Mouse (Mus musculus): ENCODE measurements around the gene Cdk5rap2. TPM values are rescaled to one million over a fixed set of nuclear protein-coding genes. Genes with fewer than 3 reads are reported as not detected.

The Cdk5rap2 gene
- total and polyA plus RNA-seq, 3 experiments: 10.5 to 15.4 TPM; not detected in 1

DNA sequence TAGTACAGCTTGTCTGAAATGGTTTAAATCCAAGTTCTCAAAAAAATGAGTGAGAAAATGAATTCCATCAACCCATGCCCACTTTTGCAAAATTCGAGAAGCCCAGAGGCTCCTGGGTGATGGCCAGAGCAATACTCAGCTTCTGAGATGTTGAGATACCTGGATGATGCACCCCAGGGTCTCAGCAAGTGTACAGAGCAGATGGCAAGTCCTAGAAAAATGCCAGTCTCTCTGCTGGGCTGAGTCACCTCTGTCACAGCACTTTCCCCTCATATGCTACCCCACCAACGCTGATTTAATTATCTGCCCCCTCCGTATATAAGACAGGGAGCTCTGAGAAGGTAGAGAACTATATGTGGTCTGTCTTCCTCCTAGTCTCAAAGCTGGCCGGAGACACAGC, 137.3 kb downstream of the Cdk5rap2 start:
- no peak overlapping the region for H3K9ac ChIP-seq (ENCODE audit: control insufficient read depth, low read depth, low read length, poor library complexity, severe bottlenecking)
- TF ChIP-seq ZC3H11A (IDR thresholded peaks at IDR 0.05; ENCODE audit: low read depth, low read length): no peak
- TF ChIP-seq RAD21 (IDR thresholded peaks at IDR 0.05; ENCODE audit: low read depth, low read length): no peak
- no peak for TF ChIP-seq GABPA (IDR thresholded peaks at IDR 0.05; ENCODE audit: low read depth, low read length)
- no peak for TF ChIP-seq POLR2AphosphoS2 (IDR thresholded peaks at IDR 0.05; ENCODE audit: low read length)
- TF ChIP-seq POLR2A (IDR thresholded peaks at IDR 0.05; ENCODE audit: control insufficient read depth in 1 of 2, insufficient read depth in 1 of 2, low read depth in 1 of 2, low read length in 2 of 2, poor library complexity in 1 of 2): no peak
- no peak for TF ChIP-seq TCF12 (IDR thresholded peaks at IDR 0.05; ENCODE audit: low read depth, low read length)
- TF ChIP-seq NRF1 (IDR thresholded peaks at IDR 0.05; ENCODE audit: insufficient read depth, low read depth, low read length, poor library complexity, severe bottlenecking): no peak
- no peak for TF ChIP-seq ZNF384 (IDR thresholded peaks at IDR 0.05; ENCODE audit: low read depth, low read length)
- TF ChIP-seq ELF1 (IDR thresholded peaks at IDR 0.05; ENCODE audit: low read depth, low read length): no peak
- no peak for TF ChIP-seq TBP (IDR thresholded peaks at IDR 0.05; ENCODE audit: low read depth, low read length)
- TF ChIP-seq MAX (IDR thresholded peaks at IDR 0.05; ENCODE audit: low read length): no peak
- no peak for TF ChIP-seq ZMIZ1 (IDR thresholded peaks at IDR 0.05; ENCODE audit: low read depth, low read length)
- TF ChIP-seq BHLHE40 (IDR thresholded peaks at IDR 0.05; ENCODE audit: borderline replicate concordance, low read depth, low read length): no peak
- no peak for TF ChIP-seq CTCF (IDR thresholded peaks at IDR 0.05 in 2 of 3, conservative IDR thresholded peaks at IDR 0.05 in 1 of 3; ENCODE audit: control insufficient read depth in 1 of 3, insufficient read depth in 1 of 3, low read depth in 2 of 3, low read length in 3 of 3, poor library complexity in 1 of 3, severe bottlenecking in 1 of 3)
- no peak for TF ChIP-seq MYC (IDR thresholded peaks at IDR 0.05; ENCODE audit: low read depth, low read length)
- TF ChIP-seq ETS1 (IDR thresholded peaks at IDR 0.05; ENCODE audit: low read depth, low read length): no peak
- TF ChIP-seq POLR2AphosphoS5 (IDR thresholded peaks at IDR 0.05; ENCODE audit: borderline replicate concordance, low read depth, low read length): no peak
- TF ChIP-seq E2F4 (IDR thresholded peaks at IDR 0.05; ENCODE audit: borderline replicate concordance, low read depth, low read length): no peak
- H3K36me3 ChIP-seq (ENCODE audit: control insufficient read depth in 1 of 2, insufficient read depth in 2 of 2, low read length in 2 of 2): no peaks in the 10 kb centered on the region; a peak in 1 of 4 replicates
- no peaks in the 10 kb centered on the region for H3K79me2 ChIP-seq (ENCODE audit: control insufficient read depth, insufficient read depth, low read length, poor library complexity)
- no peaks in the 10 kb centered on the region for H3K4me1 ChIP-seq (ENCODE audit: control insufficient read depth in 1 of 2, insufficient read depth in 2 of 2, low read length in 2 of 2)
- H3K9me3 ChIP-seq (replicated peaks; ENCODE audit: insufficient read depth, low read length): no peaks in the 10 kb centered on the region
- H3K4me3 ChIP-seq (ENCODE audit: control insufficient read depth in 1 of 2, insufficient read depth in 1 of 2, low read depth in 2 of 2, low read length in 2 of 2): no peak overlapping the region
- H3K27ac ChIP-seq (ENCODE audit: control insufficient read depth, low read depth, low read length): no peak overlapping the region
- DNase-seq (ENCODE audit: low read depth, low spot score): no peak
- H3K27me3 ChIP-seq (ENCODE audit: control insufficient read depth in 1 of 2, insufficient read depth in 2 of 2, low read length in 2 of 2): no peaks in the 10 kb centered on the region

GRCm38 (mm10) chr4:70272527-70272926, 137.7 kb downstream of the Cdk5rap2 start:
- no peaks in the 10 kb centered on the region; a peak in 1 of 4 replicates for H3K36me3 ChIP-seq (ENCODE audit: control insufficient read depth in 1 of 2, insufficient read depth in 2 of 2, low read length in 2 of 2)
- no peak overlapping the region for H3K9ac ChIP-seq (ENCODE audit: control insufficient read depth, low read depth, low read length, poor library complexity, severe bottlenecking)
- no peak for TF ChIP-seq ZNF384 (IDR thresholded peaks at IDR 0.05; ENCODE audit: low read depth, low read length)
- no peak for TF ChIP-seq MEF2A (IDR thresholded peaks at IDR 0.05; ENCODE audit: extremely low read depth, insufficient replicate concordance, low read depth, low read length, poor library complexity, severe bottlenecking)
- no peak for TF ChIP-seq ZKSCAN1 (IDR thresholded peaks at IDR 0.05; ENCODE audit: low read depth, low read length)
- no peak for TF ChIP-seq POLR2AphosphoS5 (IDR thresholded peaks at IDR 0.05; ENCODE audit: borderline replicate concordance, low read depth, low read length)
- no peak for TF ChIP-seq ELF1 (IDR thresholded peaks at IDR 0.05; ENCODE audit: low read depth, low read length)
- TF ChIP-seq ZMIZ1 (IDR thresholded peaks at IDR 0.05; ENCODE audit: low read depth, low read length): no peak
- TF ChIP-seq HCFC1 (IDR thresholded peaks at IDR 0.05; ENCODE audit: low read depth, low read length): no peak
- TF ChIP-seq CTCF (IDR thresholded peaks at IDR 0.05 in 2 of 3, conservative IDR thresholded peaks at IDR 0.05 in 1 of 3; ENCODE audit: control insufficient read depth in 1 of 3, insufficient read depth in 1 of 3, low read depth in 2 of 3, low read length in 3 of 3, poor library complexity in 1 of 3, severe bottlenecking in 1 of 3): no peak
- H3K9me3 ChIP-seq (replicated peaks; ENCODE audit: insufficient read depth, low read length): no peaks in the 10 kb centered on the region
- no peak overlapping the region for H3K27ac ChIP-seq (ENCODE audit: control insufficient read depth, low read depth, low read length)
- no peaks in the 10 kb centered on the region for H3K27me3 ChIP-seq (ENCODE audit: control insufficient read depth in 1 of 2, insufficient read depth in 2 of 2, low read length in 2 of 2)
- H3K4me1 ChIP-seq (ENCODE audit: control insufficient read depth in 1 of 2, insufficient read depth in 2 of 2, low read length in 2 of 2): no peaks in the 10 kb centered on the region
- H3K79me2 ChIP-seq (ENCODE audit: control insufficient read depth, insufficient read depth, low read length, poor library complexity): no peaks in the 10 kb centered on the region
- no peak overlapping the region for H3K4me3 ChIP-seq (ENCODE audit: control insufficient read depth in 1 of 2, insufficient read depth in 1 of 2, low read depth in 2 of 2, low read length in 2 of 2)
- DNase-seq (ENCODE audit: low read depth, low spot score): no peak

All from MEL (cell line).